Mouse (Mus musculus) activated CD4-positive, CD25-positive, alpha-beta regulatory T cell (primary cell): ENCODE results near the gene Vmn2r98. TPM values are rescaled to one million over a fixed set of nuclear protein-coding genes. Genes with fewer than 3 reads are reported as not detected.

ENCODE experiments used
- polyA plus RNA-seq, 2 experiments: library from polyadenylated mRNA; unstranded; fragments of 100-300 nt; shearing (Covaris generic); gene quantifications; one replicate each; pipeline ENCODE4 v1.2.1; 2017

The Vmn2r98 gene
- polyA plus RNA-seq: not detected

GRCm38 (mm10) chr17:19053160-19053559 lies at the start of gene Vmn2r98:
Gene Vmn2r98 (plus strand): TSS chr17:19053460.

Other genes with a start within 250 kb of the Vmn2r98 start
- gene Vmn2r97, start 139.2 kb upstream of the Vmn2r98 start, polyA plus RNA-seq: 1 to 10 TPM; 1.4 to 1.7 TPM